Comparison of ENCODE assay signal across 15 mouse cellular contexts in the genomic region with DNA sequence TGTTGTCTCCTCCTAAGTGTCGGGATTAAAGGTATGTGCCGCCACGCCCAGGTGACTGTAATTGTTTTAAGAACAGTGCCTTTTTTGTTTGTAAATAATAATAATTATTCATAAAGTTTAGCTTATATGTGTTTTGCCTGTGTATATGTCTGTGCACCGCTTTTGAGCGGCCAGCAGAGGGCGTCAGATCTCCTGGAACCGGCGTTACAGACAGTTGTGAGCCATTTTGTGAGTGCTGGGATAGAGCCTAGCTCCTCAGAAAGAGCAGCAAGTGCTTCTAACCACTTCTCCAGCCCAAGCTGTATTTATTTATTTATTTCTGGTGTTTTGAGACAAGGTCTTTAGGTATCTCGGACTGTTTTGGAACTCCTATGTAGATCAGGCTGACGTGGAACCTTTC. TPM values are rescaled to one million over a fixed set of nuclear protein-coding genes. Genes with fewer than 3 reads are reported as not detected.
DNase-seq lines count a peak whose midpoint lies in the region; ATAC-seq and TF ChIP-seq lines count a peak whose summit lies in the region.
"Had no signal": no experiment of that assay in that cellular context is flagged by ENCODE, and none has a peak within 500 bp of the region (broad histone marks: within the 10 kb centered on the region; RNA-seq: fewer than 3 reads in every experiment).

No protein-coding gene starts in this region.

- H3K4me1 ChIP-seq in kidney, postnatal 0 days (replicated peaks; ENCODE audit: insufficient read depth, low read length), result no peaks in the 10 kb centered on the region
- H3K4me1 ChIP-seq in E14TG2a.4 (replicated peaks; ENCODE audit: low read depth, low read length), result peaks cover 14% of the 10 kb centered on the region
- H3K4me1 ChIP-seq in kidney, embryonic 14.5 days (ENCODE audit: control insufficient read depth, insufficient read depth, low read length), result no peaks in the 10 kb centered on the region
- H3K4me1 ChIP-seq in neural tube, embryonic 15.5 days, result peaks cover 16% of the 10 kb centered on the region
- H3K4me1 ChIP-seq: midbrain, embryonic 12.5 days had no signal

- H3K4me2 ChIP-seq in kidney, postnatal 0 days (ENCODE audit: low read length), result no peak overlapping the region
- H3K4me2 ChIP-seq in kidney, embryonic 14.5 days (replicated peaks; ENCODE audit: low read depth, low read length), result no peak overlapping the region
- H3K4me2 ChIP-seq in neural tube, embryonic 15.5 days, result no peak overlapping the region
- H3K4me2 ChIP-seq: embryonic facial prominence, embryonic 15.5 days; limb, embryonic 13.5 days; midbrain, embryonic 12.5 days had no signal

- ATAC-seq in kidney, postnatal 0 days (replicated peaks; ENCODE audit: low FRiP score, low read depth), result no peak
- ATAC-seq in granulocyte monocyte progenitor cell, adult 5-6 weeks (replicated peaks; ENCODE audit: poor library complexity, severe bottlenecking), result peak; percentile 55
- no peak for ATAC-seq in kidney, embryonic 14.5 days (ENCODE audit: low FRiP score, low TSS enrichment)
- ATAC-seq in neural tube, embryonic 15.5 days (ENCODE audit: low FRiP score), result no peak

- no peak overlapping the region for H3K27ac ChIP-seq in kidney, postnatal 0 days
- H3K27ac ChIP-seq in kidney, embryonic 14.5 days (ENCODE audit: low read depth, low read length), result no peak overlapping the region
- H3K27ac ChIP-seq in neural tube, embryonic 15.5 days (replicated peaks), result no peak overlapping the region
- H3K27ac ChIP-seq: embryonic facial prominence, embryonic 15.5 days; limb, embryonic 13.5 days; midbrain, embryonic 12.5 days had no signal

- no peak overlapping the region for H3K9ac ChIP-seq in kidney, postnatal 0 days (ENCODE audit: low read depth, low read length)
- H3K9ac ChIP-seq in kidney, embryonic 14.5 days (ENCODE audit: low read depth, low read length), result no peak overlapping the region
- H3K9ac ChIP-seq in neural tube, embryonic 15.5 days (replicated peaks), result no peak overlapping the region
- H3K9ac ChIP-seq: embryonic facial prominence, embryonic 15.5 days; limb, embryonic 13.5 days; midbrain, embryonic 12.5 days had no signal

- H3K9me3 ChIP-seq in kidney, postnatal 0 days (replicated peaks; ENCODE audit: low read length), result no peaks in the 10 kb centered on the region
- H3K9me3 ChIP-seq in E14TG2a.4 (ENCODE audit: low read length), result no peaks in the 10 kb centered on the region
- H3K9me3 ChIP-seq in kidney, embryonic 14.5 days (ENCODE audit: control insufficient read depth, low read length), result no peaks in the 10 kb centered on the region
- H3K9me3 ChIP-seq in neural tube, embryonic 15.5 days (replicated peaks), result no peaks in the 10 kb centered on the region
- H3K9me3 ChIP-seq: embryonic facial prominence, embryonic 15.5 days; limb, embryonic 13.5 days; midbrain, embryonic 12.5 days had no signal

- WGBS in kidney, postnatal 0 days, result 60% methylated on average over 10 of the region's 10 CpGs
- WGBS in kidney, embryonic 14.5 days, result 63% methylated on average over 10 of the region's 10 CpGs
- 57% methylated on average over 10 of the region's 10 CpGs for WGBS in neural tube, embryonic 15.5 days

- peak; percentile 62 for TF ChIP-seq CTCF in kidney, postnatal 0 days (IDR thresholded peaks at IDR 0.05; ENCODE audit: low read depth)
- TF ChIP-seq CTCF in E14TG2a.4 (conservative IDR thresholded peaks at IDR 0.05; ENCODE audit: low read length), result peak; percentile 93

- no peak for DNase-seq in kidney, postnatal 0 days (ENCODE audit: low spot score)
- no peak for DNase-seq in kidney, adult 8-10 months
- DNase-seq in A20 (ENCODE audit: low read depth, low spot score) (peak; percentile 57), MN1 (ENCODE audit: low spot score) (no peak)
- DNase-seq: cerebellum, adult 18-20 months; gastrocnemius, postnatal 10 days had no signal

- no peaks in the 10 kb centered on the region for H3K27me3 ChIP-seq in kidney, postnatal 0 days (ENCODE audit: insufficient read depth, low read length)
- peaks cover 25% of the 10 kb centered on the region for H3K27me3 ChIP-seq in E14TG2a.4 (ENCODE audit: insufficient read depth, low read length)
- H3K27me3 ChIP-seq in kidney, embryonic 14.5 days (ENCODE audit: control insufficient read depth, insufficient read depth, low read length), result no peaks in the 10 kb centered on the region
- peaks cover 6% of the 10 kb centered on the region; the same call in 1 of the 2 replicates for H3K27me3 ChIP-seq in neural tube, embryonic 15.5 days (replicated peaks)
- H3K27me3 ChIP-seq: embryonic facial prominence, embryonic 15.5 days; limb, embryonic 13.5 days had no signal

- no peaks in the 10 kb centered on the region for H3K36me3 ChIP-seq in kidney, postnatal 0 days (ENCODE audit: insufficient read depth, low read length)
- no peaks in the 10 kb centered on the region for H3K36me3 ChIP-seq in E14TG2a.4 (ENCODE audit: insufficient read depth, low read length)
- no peaks in the 10 kb centered on the region for H3K36me3 ChIP-seq in kidney, embryonic 14.5 days (ENCODE audit: control insufficient read depth, insufficient read depth, low read length)
- H3K36me3 ChIP-seq in neural tube, embryonic 15.5 days, result no peaks in the 10 kb centered on the region
- H3K36me3 ChIP-seq: embryonic facial prominence, embryonic 15.5 days; limb, embryonic 13.5 days; midbrain, embryonic 12.5 days had no signal

- H3K4me3 ChIP-seq in kidney, postnatal 0 days (replicated peaks; ENCODE audit: low read depth, low read length), result no peak overlapping the region
- H3K4me3 ChIP-seq in E14TG2a.4 (replicated peaks; ENCODE audit: low read length), result no peak overlapping the region
- no peak overlapping the region for H3K4me3 ChIP-seq in kidney, embryonic 14.5 days (ENCODE audit: low read length)
- no peak overlapping the region for H3K4me3 ChIP-seq in neural tube, embryonic 15.5 days (replicated peaks)
- H3K4me3 ChIP-seq: embryonic facial prominence, embryonic 15.5 days; limb, embryonic 13.5 days; midbrain, embryonic 12.5 days had no signal

RNA-seq across cellular contexts. Expression of a gene that starts 21.4 kb away (rescaled TPM):
- 34.4 and 40.5 TPM in 2 replicates for polyA plus RNA-seq in kidney, postnatal 0 days (2015; fragmentation: Nextera tagmentation; extraction: Ambion mirVana)
- total RNA-seq in granulocyte monocyte progenitor cell, adult 5-6 weeks (2014; fragmentation: Nextera tagmentation), result 3.7 and 5.1 TPM in 2 replicates
- 0.36 and 4.8 TPM in 2 replicates for total RNA-seq in granulocyte monocyte progenitor cell, adult 5-6 weeks (2017)
- polyA plus RNA-seq in kidney, embryonic 14.5 days (2014; fragmentation: Nextera tagmentation; extraction: Ambion mirVana), result 10.1 and 13.8 TPM in 2 replicates
- 6.3 and 8.7 TPM in 2 replicates for polyA plus RNA-seq in neural tube, embryonic 15.5 days (2015; fragmentation: Nextera tagmentation; extraction: Ambion mirVana)
- total RNA-seq: hematopoietic stem cell, adult 5-6 weeks; neutrophil, adult 5-6 weeks had no signal

RNA-seq across cellular contexts. Expression of a gene that starts 21.6 kb away (rescaled TPM):
- 0.18 and 0.59 TPM in 2 replicates for polyA plus RNA-seq in kidney, postnatal 0 days (2015; fragmentation: Nextera tagmentation; extraction: Ambion mirVana)
- total RNA-seq in granulocyte monocyte progenitor cell, adult 5-6 weeks (2014; fragmentation: Nextera tagmentation), result not detected in 2 replicates
- total RNA-seq in granulocyte monocyte progenitor cell, adult 5-6 weeks (2017), result not detected in 2 replicates
- 0.15 and 0.54 TPM in 2 replicates for polyA plus RNA-seq in kidney, embryonic 14.5 days (2014; fragmentation: Nextera tagmentation; extraction: Ambion mirVana)
- polyA plus RNA-seq in neural tube, embryonic 15.5 days (2015; fragmentation: Nextera tagmentation; extraction: Ambion mirVana), result 1.4 and 1.5 TPM in 2 replicates
- total RNA-seq: hematopoietic stem cell, adult 5-6 weeks; neutrophil, adult 5-6 weeks had no signal

RNA-seq across cellular contexts. Expression of a gene that starts 47.9 kb away (rescaled TPM):
- polyA plus RNA-seq in kidney, postnatal 0 days (2015; fragmentation: Nextera tagmentation; extraction: Ambion mirVana), result 24.6 and 27.2 TPM in 2 replicates
- 15.8 and 23.5 TPM in 2 replicates for total RNA-seq in granulocyte monocyte progenitor cell, adult 5-6 weeks (2014; fragmentation: Nextera tagmentation)
- total RNA-seq in granulocyte monocyte progenitor cell, adult 5-6 weeks (2017), result 44.9 and 47.0 TPM in 2 replicates
- 63.8 and 74.6 TPM in 2 replicates for polyA plus RNA-seq in kidney, embryonic 14.5 days (2014; fragmentation: Nextera tagmentation; extraction: Ambion mirVana)
- polyA plus RNA-seq in neural tube, embryonic 15.5 days (2015; fragmentation: Nextera tagmentation; extraction: Ambion mirVana), result 6.8 and 17.1 TPM in 2 replicates
